Mouse (Mus musculus) heart, adult 2 months (tissue): ENCODE measurements at regions not wholly inside any gene's neighbourhood (a gene's known extent, or its start where the extent isn't known, plus 50 kb on each side); places are given as distances from the start of the nearest gene placed in this dataset.

ENCODE experiments used
- CTCF ChIP-seq: fragments of 200-600 bp; IDR thresholded peaks from 2 replicates; pipeline ENCODE4 v1.8.1; 2022; ENCODE audit warnings: antibody characterized with exemption, mild to moderate bottlenecking, moderate library complexity
- POLR2A ChIP-seq: fragments of 200-500 bp; IDR thresholded peaks from 2 replicates; pipeline ENCODE4 v1.6.1; 2011; ENCODE audit warnings: mild to moderate bottlenecking, low read depth, low read length, control low read depth; ENCODE audit not compliant: insufficient read depth

GRCm38 (mm10) chr6:117570346-117570745, 270.6 kb upstream of the Zfp637 start:
- TF ChIP-seq CTCF (no peak), POLR2A (no peak)
